Mouse (Mus musculus): Measurements from ENCODE around the gene Alad.

Alad gene

DNA sequence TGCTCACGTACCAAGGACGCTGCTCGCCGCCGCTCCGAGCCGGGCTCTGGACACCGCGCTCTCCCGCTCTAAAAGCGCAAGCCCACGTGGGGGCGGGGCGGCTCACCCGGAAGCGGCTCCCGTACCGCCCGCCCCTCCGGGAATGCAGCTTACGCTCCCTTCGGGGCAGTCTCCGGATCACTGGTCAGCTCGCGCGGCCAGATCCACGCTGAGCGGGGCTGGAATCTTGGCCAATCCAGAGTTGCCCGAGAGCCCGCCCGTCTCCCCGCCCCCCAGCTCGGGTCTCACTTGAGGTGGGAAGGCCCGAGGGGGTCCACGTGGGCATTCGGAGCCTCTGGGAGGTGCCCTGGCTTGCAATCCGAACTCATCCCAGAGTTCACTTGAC is at the start of gene Alad:
TSS of gene Alad (minus strand) at position 70 of the 385 bp plus-strand sequence.
- DNase-seq (ENCODE audit: low spot score): peak; percentile 93

DNA sequence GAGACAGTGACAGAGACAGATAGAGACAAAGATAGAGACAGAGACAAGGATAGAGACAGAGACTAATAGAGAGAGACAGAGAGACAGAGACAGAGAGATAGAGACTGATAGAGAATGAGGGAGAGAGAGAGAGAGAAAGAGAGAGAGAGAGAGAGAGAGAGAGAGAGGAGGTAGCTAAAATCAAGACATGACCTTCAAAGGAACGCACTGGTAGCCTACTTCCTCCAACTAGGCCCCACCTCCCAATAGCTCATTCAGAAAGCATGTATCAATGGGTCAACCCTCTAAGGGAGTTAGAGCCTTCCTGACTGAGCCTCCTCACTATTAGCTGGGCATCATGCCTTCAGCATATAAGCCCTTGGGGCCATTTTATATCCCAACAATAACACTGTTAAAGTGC is 48.6 kb upstream of the Alad start:
- DNase-seq (ENCODE audit: low spot score): no peak

DNA sequence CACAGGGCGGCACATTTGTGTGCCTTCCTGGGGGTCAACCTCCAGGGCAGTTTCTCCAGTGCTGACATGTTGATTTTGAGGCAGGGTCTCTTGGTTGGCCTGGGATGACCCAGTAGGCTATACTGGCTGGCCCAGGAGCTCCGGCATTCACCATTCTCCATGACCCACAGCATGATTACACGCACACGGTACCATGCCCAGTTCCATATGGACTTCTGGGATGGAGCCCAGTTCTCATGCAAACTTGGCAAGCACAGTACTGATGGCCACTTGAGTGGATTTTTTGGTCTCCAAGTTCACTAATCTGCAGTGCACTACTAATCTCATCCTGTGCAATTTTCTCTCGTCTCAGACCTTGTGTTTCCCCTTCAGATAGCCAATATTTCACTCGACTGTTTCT is 48.0 kb upstream of the Alad start:
- DNase-seq (ENCODE audit: low spot score): no peak

DNA sequence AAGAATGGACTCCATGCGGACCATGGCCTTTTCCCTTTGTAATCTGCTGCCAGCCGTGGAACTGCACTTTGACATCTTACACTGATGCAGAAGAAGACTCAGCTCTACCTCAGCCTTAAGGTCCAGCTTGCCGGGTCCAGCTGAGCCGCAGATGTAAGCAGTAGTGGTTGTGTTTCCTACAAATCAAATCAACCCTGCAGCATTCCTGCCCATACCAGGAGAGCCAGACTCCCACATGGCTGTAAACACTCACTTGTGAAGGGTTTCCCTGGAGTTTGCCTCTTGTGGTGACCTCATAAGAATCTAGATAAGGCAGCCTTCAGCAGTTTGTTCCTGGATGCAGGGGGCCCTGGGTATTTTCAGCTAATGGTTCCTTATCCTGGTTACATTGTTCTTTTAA is 46.8 kb upstream of the Alad start:
- no peak for DNase-seq (ENCODE audit: low spot score)

DNA sequence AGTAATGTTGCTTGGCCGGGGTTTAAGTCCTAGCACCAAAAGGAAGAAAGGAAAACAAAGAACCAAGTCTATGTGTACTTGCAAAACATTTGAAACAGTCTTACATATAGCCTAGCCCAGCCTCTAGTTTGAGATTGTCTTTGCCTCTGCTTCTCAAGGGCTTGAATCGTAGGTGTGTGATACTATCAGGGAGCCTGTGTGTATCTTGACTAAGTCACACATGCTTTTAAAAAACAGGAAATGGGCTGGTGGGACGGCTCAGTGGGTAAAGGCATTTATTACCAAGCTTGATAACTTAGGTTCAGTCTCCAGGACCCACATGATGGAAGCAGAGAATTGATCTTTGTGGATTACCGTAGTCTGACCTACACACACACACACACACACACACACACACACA is 42.3 kb upstream of the Alad start:
- no peak for DNase-seq (ENCODE audit: low spot score)

DNA sequence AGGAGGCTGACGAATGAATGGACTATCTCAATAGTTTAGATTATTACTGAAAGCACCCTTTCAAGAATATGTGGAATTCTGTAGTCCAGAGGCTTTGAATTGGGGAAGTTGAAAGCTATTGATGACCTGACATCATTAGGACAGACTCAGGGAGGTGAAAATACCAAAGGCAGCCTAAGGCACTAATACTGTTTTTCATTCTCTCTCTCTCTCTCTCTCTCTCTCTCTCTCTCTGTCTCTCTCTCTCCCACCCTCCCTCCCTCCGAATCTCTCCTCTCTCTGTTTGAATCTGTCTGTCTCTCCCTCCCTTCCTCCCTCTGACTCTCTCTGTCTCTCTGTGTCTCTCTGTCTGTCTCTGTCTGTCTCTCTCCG is 41.9 kb upstream of the Alad start:
- DNase-seq (ENCODE audit: low spot score): no peak

DNA sequence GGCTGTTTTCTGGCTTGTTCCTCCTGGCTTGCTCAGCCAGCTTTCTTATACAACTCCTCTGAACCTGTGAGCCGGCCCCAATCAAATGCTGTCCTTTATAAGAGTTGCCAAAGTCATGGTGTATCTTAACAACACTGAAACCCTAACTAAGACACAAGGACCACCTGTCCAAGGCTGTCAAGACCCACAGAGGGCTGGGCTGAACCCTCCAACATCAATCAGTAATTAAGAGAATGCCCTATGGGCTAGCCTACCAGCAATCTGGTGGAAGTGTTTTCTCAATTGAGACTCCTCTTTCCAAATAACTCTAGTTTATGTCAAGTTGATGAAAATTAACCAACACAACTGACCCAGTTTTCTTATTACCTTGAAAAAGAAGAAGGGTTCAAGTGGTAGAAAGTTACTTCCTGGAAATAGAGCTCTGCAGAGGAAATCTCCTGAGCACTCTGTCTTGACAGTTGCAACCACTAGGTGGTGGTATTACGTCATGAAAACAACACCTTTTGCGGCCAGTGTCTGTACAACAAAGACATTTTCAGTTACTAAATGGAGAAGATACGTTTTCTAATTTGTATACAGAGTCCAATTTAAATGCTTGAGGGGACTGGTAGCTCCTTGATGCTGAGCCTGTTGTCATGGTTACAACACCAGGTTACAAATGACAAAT is 41.4 kb upstream of the Alad start:
- peak; percentile 63 for DNase-seq (ENCODE audit: low spot score)

DNA sequence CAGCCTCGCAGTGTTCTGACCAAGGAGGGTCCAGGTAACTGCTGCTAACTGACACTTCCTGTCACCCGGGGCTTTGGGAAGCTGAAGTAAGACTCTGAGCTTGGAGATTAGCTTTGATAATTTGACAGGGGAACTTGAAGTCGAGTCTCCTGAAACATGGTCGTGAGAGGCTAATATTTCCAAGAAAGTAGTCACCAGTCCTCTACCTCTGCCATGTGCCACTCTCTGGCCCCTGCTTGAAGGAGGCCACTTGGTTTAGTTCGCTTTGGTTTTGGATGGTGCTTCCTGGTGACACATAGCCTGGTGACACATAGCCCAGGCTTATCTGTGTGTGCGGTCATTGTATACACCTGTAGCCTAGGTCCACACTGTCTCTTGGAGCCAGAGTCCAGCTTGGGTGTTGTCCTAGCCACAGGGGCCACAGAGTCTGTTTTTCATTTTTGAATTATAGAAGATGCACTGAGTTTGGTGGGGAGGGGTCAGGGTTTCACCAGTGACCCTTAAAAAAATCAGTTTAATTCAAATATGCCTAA is 40.1 kb upstream of the Alad start, which contains the start of gene Rgs3:
TSS of gene Rgs3 (plus strand) at position 51 of the 533 bp plus-strand sequence.
- no peak for DNase-seq (ENCODE audit: low spot score)

DNA sequence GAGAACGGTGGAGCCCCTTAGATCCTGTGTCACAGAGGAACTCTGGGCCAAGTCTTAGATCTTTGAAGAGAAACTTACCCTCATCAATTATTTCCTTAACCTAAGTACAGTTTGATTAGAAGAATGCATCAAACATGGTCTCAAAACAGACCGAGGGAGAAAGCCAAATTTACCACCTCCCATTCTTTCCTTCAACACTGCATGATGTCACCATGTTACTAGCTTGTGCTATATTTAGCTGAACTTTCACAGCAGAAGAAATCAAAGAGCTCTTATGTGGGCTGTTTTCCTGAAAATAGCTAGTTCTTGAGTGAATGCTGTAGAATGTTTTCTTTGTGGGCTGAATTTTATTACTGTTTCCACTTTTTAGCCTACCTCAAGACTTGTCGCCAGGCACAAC is 37.7 kb upstream of the Alad start:
- DNase-seq (ENCODE audit: low spot score): no peak

DNA sequence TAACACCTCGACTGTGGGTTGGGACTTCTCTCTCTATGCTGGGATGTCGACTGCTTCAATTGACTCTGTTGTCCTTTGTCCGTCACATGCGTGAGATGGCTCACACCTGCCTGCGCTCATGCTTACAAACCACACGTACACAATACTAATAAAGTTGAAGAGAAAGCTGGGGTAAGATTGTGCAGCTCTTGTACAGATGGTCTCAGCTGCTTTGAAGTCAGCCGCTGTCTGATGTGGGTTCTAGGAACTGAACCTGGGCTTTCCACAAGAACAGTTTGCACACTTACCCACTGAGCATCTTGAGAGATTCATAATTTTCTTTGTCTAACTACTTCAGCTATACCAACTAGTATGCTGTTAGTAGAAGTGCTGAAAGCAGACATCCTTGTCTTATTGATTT is 32.2 kb upstream of the Alad start:
- DNase-seq (ENCODE audit: low spot score): no peak

DNA sequence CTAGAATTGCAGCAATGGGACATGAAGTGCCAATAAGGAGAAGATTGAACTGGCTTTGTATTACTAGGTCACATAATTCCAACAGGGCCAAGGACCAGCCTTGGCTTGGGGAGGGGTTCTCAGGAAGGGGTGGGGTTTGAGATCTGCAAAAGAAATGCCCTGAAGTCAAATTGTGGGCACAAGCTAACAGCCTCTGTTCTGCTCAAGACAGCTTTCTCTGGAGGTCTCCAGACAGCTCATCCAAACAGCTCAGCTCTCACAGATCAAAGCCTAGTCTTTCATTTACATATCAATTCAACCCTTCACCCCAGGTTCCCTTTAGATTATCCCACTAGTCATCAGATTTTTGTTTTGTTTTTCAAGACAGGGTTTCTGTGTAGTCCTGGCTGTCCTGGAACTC is 25.1 kb upstream of the Alad start:
- DNase-seq (ENCODE audit: low spot score): no peak

DNA sequence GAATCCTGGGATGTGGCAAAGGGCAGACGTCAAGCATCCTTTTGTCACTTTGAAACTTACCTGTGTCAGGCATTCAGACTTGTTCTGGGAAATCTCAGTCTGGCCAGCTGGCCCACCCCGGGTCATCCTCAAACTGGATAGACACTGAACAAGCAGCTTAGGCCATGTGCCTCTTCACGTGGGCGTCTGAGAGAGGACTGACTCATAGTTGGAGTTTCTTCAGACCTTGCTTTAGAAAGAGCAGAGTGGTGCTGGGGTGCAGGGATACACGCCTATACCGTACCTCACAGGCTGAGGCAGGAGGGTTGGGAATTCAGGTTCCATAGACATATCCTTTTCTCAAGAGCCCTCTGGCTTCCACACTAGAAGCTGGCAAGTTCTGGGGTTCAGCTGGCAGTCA is 24.1 kb upstream of the Alad start:
- DNase-seq (ENCODE audit: low spot score): no peak

DNA sequence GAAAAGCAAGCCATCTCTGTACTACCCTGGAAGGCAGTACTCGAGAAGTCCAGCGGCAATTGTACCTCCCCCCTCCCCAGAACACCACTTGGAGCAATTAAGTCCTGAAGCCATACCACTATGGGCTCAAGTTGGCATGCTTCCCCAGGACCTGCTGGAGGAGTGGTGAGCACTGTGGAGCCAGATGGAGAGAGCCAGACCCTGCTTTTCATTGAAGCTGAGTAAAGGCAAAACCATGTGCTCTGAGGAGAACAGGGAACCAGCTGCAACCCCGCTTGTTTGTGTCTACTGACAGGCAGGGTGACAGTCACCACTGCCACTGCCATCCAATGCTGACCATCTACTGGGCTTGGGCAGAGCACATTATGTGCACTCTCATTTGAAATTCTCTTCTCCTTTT is 22.1 kb upstream of the Alad start:
- no peak for DNase-seq (ENCODE audit: low spot score)

DNA sequence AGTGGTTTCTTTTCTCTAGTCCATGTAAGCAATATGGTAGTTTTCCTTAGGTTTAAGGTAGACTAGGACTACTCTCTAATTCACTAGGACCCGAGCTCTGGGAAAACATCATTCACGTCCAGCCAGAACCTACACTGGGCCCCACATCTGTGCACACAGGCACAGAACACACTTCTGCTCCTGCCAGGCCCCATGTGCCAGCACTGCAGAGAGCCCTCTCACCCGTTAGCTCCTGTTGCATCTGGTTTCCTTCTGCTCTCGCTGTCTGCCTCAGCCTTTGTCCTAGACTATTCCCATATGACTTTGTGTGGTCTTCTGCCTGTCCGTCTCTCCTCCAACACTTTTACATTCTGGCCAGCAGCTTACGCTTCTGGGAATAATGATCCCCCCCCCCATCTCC is 14.0 kb upstream of the Alad start:
- DNase-seq (ENCODE audit: low spot score): no peak

DNA sequence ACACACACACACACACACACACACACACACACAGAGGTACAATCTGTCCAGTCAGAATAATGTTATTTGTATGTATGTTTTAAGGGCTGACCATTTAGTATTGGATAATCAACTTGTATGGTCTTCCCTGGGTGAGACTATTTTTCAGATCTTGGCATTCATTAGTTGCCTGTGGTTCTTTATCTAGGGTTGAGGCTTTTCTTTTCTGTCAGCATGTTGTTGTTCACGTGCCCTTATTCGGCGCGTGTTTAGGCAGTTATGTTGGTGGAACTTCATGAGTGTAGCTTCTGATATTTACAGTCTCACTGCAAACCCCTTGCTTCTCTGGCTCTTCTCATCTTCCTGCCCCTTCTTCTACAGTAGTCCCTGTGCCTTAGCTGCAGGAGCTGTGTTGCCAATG is 7.9 kb upstream of the Alad start:
- no peak for DNase-seq (ENCODE audit: low spot score)

DNA sequence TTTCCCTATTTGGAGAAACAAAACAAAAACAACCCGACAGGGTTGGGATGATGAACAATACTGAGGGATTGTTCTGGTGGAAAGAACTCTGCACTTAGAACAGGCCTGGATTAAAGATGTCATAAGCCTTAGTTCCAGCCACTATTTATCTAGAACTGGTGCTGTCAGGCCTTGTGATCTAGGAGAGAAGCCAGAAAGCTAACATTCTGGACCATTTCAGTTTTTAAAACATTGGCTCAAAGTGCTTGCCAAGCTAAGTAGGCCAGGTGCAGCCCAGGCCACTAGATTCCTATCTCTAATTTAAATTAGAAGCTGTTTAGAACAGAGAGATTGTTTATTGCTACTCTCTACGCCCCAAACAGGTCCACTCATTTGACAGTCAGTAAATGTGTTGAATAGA is 6.5 kb upstream of the Alad start:
- DNase-seq (ENCODE audit: low spot score): no peak

DNA sequence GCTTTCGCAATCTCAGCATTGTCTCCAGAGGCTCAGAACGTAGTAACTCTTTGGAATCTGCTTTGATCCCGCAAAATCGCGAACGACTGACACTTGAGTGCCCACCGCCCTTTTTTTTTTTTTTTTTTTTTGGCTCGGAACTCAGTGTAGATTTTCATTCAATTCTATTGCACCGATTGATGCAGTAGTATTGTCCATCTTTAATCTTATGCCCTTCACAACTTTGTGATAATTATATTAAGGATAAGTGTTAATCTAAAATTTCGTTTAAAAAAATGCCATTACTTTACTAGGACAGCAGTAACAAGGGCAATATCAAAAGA is 5.7 kb upstream of the Alad start:
- no peak for DNase-seq (ENCODE audit: low spot score)

DNA sequence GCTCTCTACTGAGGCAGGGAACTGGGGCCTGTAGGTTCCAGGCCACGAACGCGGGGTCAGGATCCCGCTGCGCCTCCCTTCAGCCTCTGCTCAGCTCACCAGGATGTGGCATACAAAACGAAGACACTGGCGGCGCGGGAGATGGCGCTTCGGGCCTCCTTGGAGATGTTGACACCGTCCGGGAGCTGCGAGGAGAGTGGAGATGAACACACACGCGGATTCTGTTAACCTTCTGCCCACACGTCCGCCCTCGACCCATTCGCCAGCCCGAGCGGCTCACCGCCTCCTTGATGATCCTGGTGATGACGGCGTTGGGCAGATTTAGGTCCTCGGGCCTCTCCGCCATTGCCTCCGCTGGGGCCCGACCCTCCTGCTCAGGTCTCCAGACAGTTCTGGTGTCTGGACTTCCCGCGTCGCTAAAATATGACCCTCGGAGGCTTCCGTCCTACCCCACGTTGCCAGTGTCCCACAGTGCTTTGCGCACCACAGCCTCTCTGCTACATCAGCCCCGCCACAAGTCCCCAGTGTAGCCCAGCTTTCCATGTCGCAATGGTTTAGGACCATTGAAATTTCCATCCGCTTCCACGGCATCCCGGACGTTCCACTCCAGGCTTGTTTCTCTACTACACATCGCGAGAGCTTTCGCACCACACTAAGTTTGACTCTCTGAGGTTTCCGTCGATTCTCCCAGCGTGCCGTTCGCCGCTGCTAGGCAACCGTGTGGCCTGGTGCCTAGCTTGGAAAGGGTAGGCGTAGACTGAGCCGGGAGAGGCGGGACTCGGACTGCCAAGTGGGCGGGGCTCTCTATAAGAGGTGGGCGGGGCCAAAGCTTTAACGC is 5.2 kb upstream of the Alad start, which contains the start of the genes Pole3 and 4933430I17Rik:
TSS of gene Pole3 (minus strand) at position 418 of the 838 bp plus-strand sequence.
TSS of gene 4933430I17Rik (plus strand) at position 719 of the 838 bp plus-strand sequence.
- peak; percentile 98 for DNase-seq (ENCODE audit: low spot score)

DNA sequence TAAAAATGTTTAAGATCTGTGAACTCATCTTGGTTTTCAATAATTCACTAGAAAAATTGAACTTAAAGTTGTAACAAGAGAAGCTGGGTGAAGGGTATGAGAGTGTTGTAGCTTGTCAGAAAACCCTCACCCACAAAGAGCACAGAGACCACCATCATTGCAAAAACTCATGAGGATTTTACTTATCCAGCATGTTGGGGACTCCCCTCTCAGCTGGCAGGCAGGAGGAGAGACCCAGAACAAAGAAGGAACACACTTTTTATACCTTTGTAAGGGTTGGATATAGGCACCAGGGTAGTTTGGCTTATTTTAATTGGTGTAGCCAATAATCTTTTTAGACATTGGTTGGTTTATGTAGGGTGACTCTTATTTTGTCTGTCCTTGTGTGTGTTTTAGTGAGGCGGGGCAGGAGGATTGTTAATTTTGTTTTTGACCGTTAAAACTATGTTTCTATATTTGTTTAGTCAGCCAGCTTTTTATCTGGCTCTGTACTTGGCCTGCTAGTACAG is 1.2 kb upstream of the Alad start:
- no peak for DNase-seq (ENCODE audit: low spot score)

DNA sequence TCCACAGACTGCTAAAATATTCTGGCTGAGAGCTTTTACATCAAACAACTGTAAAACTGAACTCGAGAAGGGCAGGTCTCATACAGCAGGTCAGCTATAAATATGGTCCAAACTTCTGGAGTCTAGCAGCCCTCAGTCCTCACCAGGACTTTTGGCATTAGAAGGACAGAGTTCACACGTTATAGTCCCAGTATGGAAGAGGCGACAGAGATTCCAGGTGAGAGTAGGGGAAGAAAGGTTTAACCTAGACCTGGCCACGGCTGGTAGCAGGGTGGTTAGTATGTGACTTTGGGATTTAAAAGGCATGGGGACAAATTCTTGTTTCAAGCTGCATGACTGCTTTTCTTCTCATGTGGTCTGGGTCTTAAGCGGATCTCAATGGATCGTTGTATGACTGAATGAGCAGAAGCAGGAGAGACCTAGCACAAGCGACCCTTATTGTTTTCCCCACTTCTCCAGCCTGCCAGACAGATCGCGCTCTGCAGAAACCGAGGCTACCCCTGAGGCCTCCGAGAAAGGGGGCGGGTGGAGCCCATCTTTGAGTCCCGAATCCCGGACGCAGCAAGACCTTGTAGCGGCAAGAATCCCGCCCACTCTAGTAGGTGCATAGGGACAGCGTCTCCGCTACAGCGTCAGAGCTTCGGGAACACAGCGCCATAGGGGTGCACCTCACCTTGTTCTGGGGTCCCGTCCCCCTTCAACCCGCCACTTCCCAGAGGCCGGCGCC is 433 bp downstream of the Alad start:
- DNase-seq (ENCODE audit: low spot score): no peak

DNA sequence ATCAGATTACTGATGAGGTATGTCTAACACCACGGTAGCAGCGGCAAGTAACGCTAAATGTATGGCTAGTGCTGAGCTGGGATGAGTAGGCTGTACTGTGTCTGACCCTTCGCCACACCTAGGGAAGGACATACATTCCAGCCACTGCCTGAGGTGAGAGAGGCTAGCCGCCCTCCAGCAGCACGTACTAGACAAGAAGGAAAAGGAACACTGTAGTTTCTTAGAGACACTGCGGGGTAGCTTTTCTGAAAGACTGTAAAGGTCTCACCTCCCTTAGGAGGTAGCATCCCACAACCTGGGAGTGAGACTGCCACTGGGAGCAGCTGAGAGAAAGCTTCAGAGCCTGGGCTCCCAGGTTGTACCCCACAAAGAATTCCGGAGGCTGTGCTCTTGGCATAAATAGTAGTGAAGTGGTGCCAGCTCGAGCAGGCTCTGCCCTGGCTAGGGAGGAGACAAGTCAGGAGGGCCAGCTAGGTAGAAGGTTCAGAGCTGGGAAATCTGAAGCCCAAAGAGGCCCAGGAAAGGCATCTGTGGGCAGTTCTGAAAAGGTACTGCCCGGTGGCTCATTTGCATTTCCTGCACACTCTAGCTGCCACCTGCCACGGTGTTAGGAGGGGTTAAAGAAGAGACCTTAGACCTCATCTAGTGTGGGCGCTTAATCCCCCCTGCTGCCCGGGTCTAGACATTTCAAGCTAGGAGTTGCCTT is 1.1 kb downstream of the Alad start:
- no peak for DNase-seq (ENCODE audit: low spot score)
